Mouse (Mus musculus) granulocyte monocyte progenitor cell, adult 5-6 weeks (primary cell): ENCODE data around the gene Ccdc3. TPM values are rescaled to one million over a fixed set of nuclear protein-coding genes. Genes with fewer than 3 reads are reported as not detected.
"Not testable (repeated sequence)": the region's sequence is repeated elsewhere in the genome, so short reads cannot be mapped to it uniquely, and the experiment has no call there.

Source experiments
- ATAC-seq: replicated peaks from 2 replicates; pipeline ENCODE4 v1.8.0; 2016; ENCODE audit warnings: mild to moderate bottlenecking, moderate TSS enrichment, inconsistent platforms; ENCODE audit not compliant: poor library complexity, severe bottlenecking
- total RNA-seq, 2 experiments: library from RNA; stranded (forward) in 1 of 2; stranded (reverse) in 1 of 2; fragments of 200-712, 200-1000 nt in 1 of 2; fragments of >200 nt in 1 of 2; fragmentation: Nextera tagmentation in 1 of 2; gene quantifications; 2 replicates each; pipeline ENCODE4 v1.2.3; 2014 to 2017

Gene Ccdc3
- total RNA-seq, 2 experiments from 2014 or later: not detected

- ATAC-seq: no peak
These were observed 65.6 kb downstream of the Ccdc3 start for GRCm38 (mm10) chr2:5203146-5203545.

- no peak for ATAC-seq
These were observed 67.4 kb downstream of the Ccdc3 start for GRCm38 (mm10) chr2:5204941-5205340.

GRCm38 (mm10) chr2:5206651-5207050 is 69.1 kb downstream of the Ccdc3 start:
- no peak for ATAC-seq

GRCm38 (mm10) chr2:5214581-5214980 is 77.0 kb downstream of the Ccdc3 start:
- ATAC-seq: no peak

GRCm38 (mm10) chr2:5215252-5215815 is 77.8 kb downstream of the Ccdc3 start:
- no peak for ATAC-seq

GRCm38 (mm10) chr2:5219206-5219605 is 81.6 kb downstream of the Ccdc3 start:
- ATAC-seq: no peak

GRCm38 (mm10) chr2:5219847-5220375 is 82.3 kb downstream of the Ccdc3 start:
- ATAC-seq: no peak

- no peak for ATAC-seq
These were observed 85.0 kb downstream of the Ccdc3 start for GRCm38 (mm10) chr2:5222571-5222970.

GRCm38 (mm10) chr2:5236846-5237482 is 99.4 kb downstream of the Ccdc3 start:
- ATAC-seq: no peak

GRCm38 (mm10) chr2:5237870-5238269 is 100.3 kb downstream of the Ccdc3 start:
- no peak for ATAC-seq

GRCm38 (mm10) chr2:5239492-5239891 is 101.9 kb downstream of the Ccdc3 start:
- no peak for ATAC-seq

- no peak for ATAC-seq
These were observed 103.9 kb downstream of the Ccdc3 start for GRCm38 (mm10) chr2:5241469-5241897.

GRCm38 (mm10) chr2:5249199-5249598 is 111.6 kb downstream of the Ccdc3 start:
- not testable (repeated sequence) for ATAC-seq

- ATAC-seq: no peak
These were observed 112.4 kb downstream of the Ccdc3 start for GRCm38 (mm10) chr2:5249969-5250368.

GRCm38 (mm10) chr2:5258250-5258649 is 120.7 kb downstream of the Ccdc3 start:
- no peak for ATAC-seq

- no peak for ATAC-seq
These were observed 124.7 kb downstream of the Ccdc3 start for GRCm38 (mm10) chr2:5262279-5262678.

GRCm38 (mm10) chr2:5267980-5268379 is 130.4 kb downstream of the Ccdc3 start:
- no peak for ATAC-seq

Other genes starting within 250 kb of the Ccdc3 start
- gene Phyh, start 218.8 kb upstream of the Ccdc3 start, total RNA-seq (2014; fragmentation: Nextera tagmentation): 53.7 and 58.0 TPM in 2 replicates
- gene Phyh, start 218.8 kb upstream of the Ccdc3 start, total RNA-seq (2017): 39.0 and 48.8 TPM in 2 replicates
- not detected in 2 replicates for gene Ucma, start 161.7 kb upstream of the Ccdc3 start, total RNA-seq (2014; fragmentation: Nextera tagmentation)
- not detected in 2 replicates for gene Ucma, start 161.7 kb upstream of the Ccdc3 start, total RNA-seq (2017)
- 71.2 and 82.0 TPM in 2 replicates for gene Mcm10, start 125.0 kb upstream of the Ccdc3 start, total RNA-seq (2014; fragmentation: Nextera tagmentation)
- 74.6 and 98.7 TPM in 2 replicates for gene Mcm10, start 125.0 kb upstream of the Ccdc3 start, total RNA-seq (2017)
- 0.68 and 4.2 TPM in 2 replicates for gene Optn, start 73.7 kb upstream of the Ccdc3 start, total RNA-seq (2014; fragmentation: Nextera tagmentation)
- gene Optn, start 73.7 kb upstream of the Ccdc3 start, total RNA-seq (2017): 3.7 and 7.2 TPM in 2 replicates